Mouse (Mus musculus): ENCODE data around the gene Plaa. TPM values are rescaled to one million over a fixed set of nuclear protein-coding genes. Genes with fewer than 3 reads are reported as not detected.
"Not testable (repeated sequence)": the region's sequence is repeated elsewhere in the genome, so short reads cannot be mapped to it uniquely, and the experiment has no call there.

The Plaa gene
- 62.7 and 79.5 TPM in 2 replicates for polyA plus RNA-seq (2014; fragmentation: Nextera tagmentation; extraction: Ambion mirVana)

GRCm38 (mm10) chr4:94603031-94603629 is at the start of gene Plaa:
TSS of gene Plaa (minus strand) at chr4:94603244.
- Histone ChIP-seq H3K4me2 (ENCODE audit: low read length) (peak within 1 kb of the TSS; percentile 84), H3K4me3 (replicated peaks; ENCODE audit: low read depth, low read length) (peak within 1 kb of the TSS; percentile 95), H3K27me3 (ENCODE audit: control insufficient read depth, insufficient read depth, low read length) (no peaks in the 10 kb centered on the region), H3K36me3 (ENCODE audit: control insufficient read depth, insufficient read depth, low read length) (no peaks in the 10 kb centered on the region), H3K4me1 (ENCODE audit: control insufficient read depth, insufficient read depth, low read length) (peaks cover 13% of the 10 kb centered on the region), H3K9ac (replicated peaks; ENCODE audit: low read length) (peak within 1 kb of the TSS; percentile 94), H3K9me3 (ENCODE audit: control insufficient read depth, low read length) (no peaks in the 10 kb centered on the region), H3K27ac (replicated peaks; ENCODE audit: low read depth, low read length) (peak within 1 kb of the TSS; percentile 94)
- DNase-seq = peak; percentile 97
- under 1% methylated on average over 60 of the region's 61 CpGs for WGBS
- ATAC-seq (ENCODE audit: low FRiP score, low TSS enrichment) = peak; percentile 99

GRCm38 (mm10) chr4:94650426-94651175 is 47.6 kb upstream of the Plaa start:
- not testable (repeated sequence) for H3K27me3 ChIP-seq (ENCODE audit: control insufficient read depth, insufficient read depth, low read length); DNase-seq; H3K4me1 ChIP-seq (ENCODE audit: control insufficient read depth, insufficient read depth, low read length); H3K4me3 ChIP-seq (replicated peaks; ENCODE audit: low read depth, low read length); H3K9ac ChIP-seq (replicated peaks; ENCODE audit: low read length); H3K27ac ChIP-seq (replicated peaks; ENCODE audit: low read depth, low read length); H3K4me2 ChIP-seq (ENCODE audit: low read length); H3K9me3 ChIP-seq (ENCODE audit: control insufficient read depth, low read length); ATAC-seq (ENCODE audit: low FRiP score, low TSS enrichment)
- peaks cover 18% of the 10 kb centered on the region for H3K36me3 ChIP-seq (ENCODE audit: control insufficient read depth, insufficient read depth, low read length)
- WGBS = 96% methylated on average over 5 of the region's 5 CpGs

- no peak within 1 kb of the TSS for H3K4me2 ChIP-seq (ENCODE audit: low read length)
- peaks cover 12% of the 10 kb centered on the region for H3K36me3 ChIP-seq (ENCODE audit: control insufficient read depth, insufficient read depth, low read length)
Observed at GRCm38 (mm10) chr4:94649920-94650319, 46.9 kb upstream of the Plaa start, which contains the start of gene Lrrc19. TSS of gene Lrrc19 (minus strand) at chr4:94650144.

GRCm38 (mm10) chr4:94643141-94643540 is 40.1 kb upstream of the Plaa start:
- H3K4me2 ChIP-seq (ENCODE audit: low read length) = no peak overlapping the region
- no peaks in the 10 kb centered on the region for H3K4me1 ChIP-seq (ENCODE audit: control insufficient read depth, insufficient read depth, low read length)
- no peak overlapping the region for H3K9ac ChIP-seq (replicated peaks; ENCODE audit: low read length)
- ATAC-seq (ENCODE audit: low FRiP score, low TSS enrichment) = no peak
- no peak overlapping the region for H3K27ac ChIP-seq (replicated peaks; ENCODE audit: low read depth, low read length)
- H3K4me3 ChIP-seq (replicated peaks; ENCODE audit: low read depth, low read length) = no peak overlapping the region
- no peaks in the 10 kb centered on the region for H3K9me3 ChIP-seq (ENCODE audit: control insufficient read depth, low read length)
- 98% methylated on average over 2 of the region's 2 CpGs for WGBS
- H3K27me3 ChIP-seq (ENCODE audit: control insufficient read depth, insufficient read depth, low read length) = no peaks in the 10 kb centered on the region
- DNase-seq = no peak
- 0 out of 2 replicates have a peak, but pooled peaks cover 3% of the 10 kb centered on the region for H3K36me3 ChIP-seq (ENCODE audit: control insufficient read depth, insufficient read depth, low read length)

More at GRCm38 (mm10) chr4:94649920-94650319, 46.9 kb upstream of the Plaa start, which contains the start of gene Lrrc19:
- ATAC-seq (ENCODE audit: low FRiP score, low TSS enrichment) (no peak), DNase-seq (no peak)
- no peaks in the 10 kb centered on the region for H3K4me1 ChIP-seq (ENCODE audit: control insufficient read depth, insufficient read depth, low read length)
- no peak within 1 kb of the TSS for H3K4me3 ChIP-seq (replicated peaks; ENCODE audit: low read depth, low read length)
- H3K9ac ChIP-seq (replicated peaks; ENCODE audit: low read length) = no peak within 1 kb of the TSS
- no peaks in the 10 kb centered on the region for H3K9me3 ChIP-seq (ENCODE audit: control insufficient read depth, low read length)
- 93% methylated on average over 3 of the region's 3 CpGs for WGBS
- no peak within 1 kb of the TSS for H3K27ac ChIP-seq (replicated peaks; ENCODE audit: low read depth, low read length)
- H3K27me3 ChIP-seq (ENCODE audit: control insufficient read depth, insufficient read depth, low read length) = no peaks in the 10 kb centered on the region

- WGBS = 86% methylated on average over 2 of the region's 2 CpGs
Observed at GRCm38 (mm10) chr4:94620077-94620476, 17.0 kb upstream of the Plaa start.

DNA sequence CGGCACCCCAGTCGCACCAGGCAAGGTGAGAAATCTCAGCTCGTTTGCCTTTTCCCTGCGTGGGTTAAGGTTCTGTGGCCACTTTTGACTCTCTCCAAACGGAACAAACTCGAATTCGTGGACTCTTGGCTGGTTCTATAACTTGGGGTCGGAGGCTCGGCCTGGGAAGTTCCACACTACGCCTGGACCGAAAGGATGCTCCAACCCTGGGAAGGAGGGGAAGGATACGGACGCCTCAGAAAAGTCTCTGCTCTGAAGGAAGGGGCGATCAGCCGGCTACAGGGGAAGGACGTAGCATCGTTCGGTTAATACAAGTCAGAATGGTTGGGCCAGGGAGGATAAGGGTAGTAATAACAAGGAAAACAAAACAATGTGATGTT is 11.6 kb upstream of the Plaa start:
- H3K36me3 ChIP-seq (ENCODE audit: control insufficient read depth, insufficient read depth, low read length) = no peaks in the 10 kb centered on the region
- ATAC-seq (ENCODE audit: low FRiP score, low TSS enrichment) = peak; percentile 61
- DNase-seq = no peak
- peak overlapping the region; percentile 50 for H3K9ac ChIP-seq (replicated peaks; ENCODE audit: low read length)
- H3K9me3 ChIP-seq (ENCODE audit: control insufficient read depth, low read length) = no peaks in the 10 kb centered on the region
- 1% methylated on average over 18 of the region's 18 CpGs for WGBS
- peak overlapping the region; percentile 46 for H3K27ac ChIP-seq (replicated peaks; ENCODE audit: low read depth, low read length)
- peaks cover 13% of the 10 kb centered on the region; the same call in 1 of the 2 replicates for H3K4me1 ChIP-seq (ENCODE audit: control insufficient read depth, insufficient read depth, low read length)
- no peaks in the 10 kb centered on the region for H3K27me3 ChIP-seq (ENCODE audit: control insufficient read depth, insufficient read depth, low read length)
- peak overlapping the region; percentile 67 for H3K4me2 ChIP-seq (ENCODE audit: low read length)
- peak overlapping the region; percentile 51 for H3K4me3 ChIP-seq (replicated peaks; ENCODE audit: low read depth, low read length)

More at GRCm38 (mm10) chr4:94620077-94620476, 17.0 kb upstream of the Plaa start:
- Histone ChIP-seq H3K27ac (replicated peaks; ENCODE audit: low read depth, low read length) (no peak overlapping the region), H3K9ac (replicated peaks; ENCODE audit: low read length) (no peak overlapping the region), H3K4me1 (ENCODE audit: control insufficient read depth, insufficient read depth, low read length) (peaks cover 6% of the 10 kb centered on the region; the same call in 1 of the 2 replicates), H3K9me3 (ENCODE audit: control insufficient read depth, low read length) (no peaks in the 10 kb centered on the region), H3K4me3 (replicated peaks; ENCODE audit: low read depth, low read length) (no peak overlapping the region), H3K4me2 (ENCODE audit: low read length) (no peak overlapping the region), H3K36me3 (ENCODE audit: control insufficient read depth, insufficient read depth, low read length) (peaks cover 12% of the 10 kb centered on the region; the same call in 1 of the 2 replicates), H3K27me3 (ENCODE audit: control insufficient read depth, insufficient read depth, low read length) (no peaks in the 10 kb centered on the region)
- DNase-seq (no peak), ATAC-seq (ENCODE audit: low FRiP score, low TSS enrichment) (no peak)

DNA sequence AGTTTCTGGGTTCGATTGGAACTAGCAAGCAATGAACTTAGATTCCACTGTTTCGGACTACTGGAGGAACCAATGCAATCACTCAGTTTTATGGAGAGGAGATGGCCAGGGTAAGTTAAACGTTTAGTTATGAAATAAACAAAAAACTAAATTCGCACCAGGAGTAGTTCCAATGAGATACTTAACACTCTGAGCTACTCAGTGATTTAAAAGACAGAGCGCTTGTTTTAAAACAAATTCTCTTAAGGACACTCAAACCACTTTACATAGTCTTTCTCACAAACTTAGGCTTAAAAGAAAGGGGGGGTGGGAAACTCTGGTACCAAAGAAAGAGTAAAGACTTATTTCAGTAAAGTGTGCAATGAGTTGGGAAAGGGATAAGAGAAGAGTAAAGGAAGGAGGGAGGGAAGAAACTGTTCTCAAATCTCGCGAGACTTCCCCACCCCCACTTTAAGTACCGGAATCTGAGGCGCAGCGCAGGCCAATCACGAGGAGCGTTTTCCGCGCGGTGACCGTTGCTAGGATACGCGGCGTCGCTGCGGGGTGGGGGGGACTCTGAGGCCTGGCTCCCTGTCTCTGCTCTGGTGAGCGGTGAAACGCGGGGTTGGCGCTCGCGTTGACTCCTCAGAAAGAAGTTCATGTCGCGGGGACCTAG is 11.1 kb upstream of the Plaa start, which contains the start of gene Ift74:
Gene Ift74 (plus strand): TSS at position 520 of the 655 bp plus-strand sequence.
- peak; percentile 99 for DNase-seq
- ATAC-seq (ENCODE audit: low FRiP score, low TSS enrichment) = peak; percentile 100
- H3K4me1 ChIP-seq (ENCODE audit: control insufficient read depth, insufficient read depth, low read length) = peaks cover 13% of the 10 kb centered on the region; the same call in 1 of the 2 replicates
- H3K4me3 ChIP-seq (replicated peaks; ENCODE audit: low read depth, low read length) = peak within 1 kb of the TSS; percentile 51
- H3K36me3 ChIP-seq (ENCODE audit: control insufficient read depth, insufficient read depth, low read length) = no peaks in the 10 kb centered on the region
- H3K9me3 ChIP-seq (ENCODE audit: control insufficient read depth, low read length) = no peaks in the 10 kb centered on the region
- peak within 1 kb of the TSS; percentile 50 for H3K9ac ChIP-seq (replicated peaks; ENCODE audit: low read length)
- 2% methylated on average over 29 of the region's 29 CpGs for WGBS
- no peaks in the 10 kb centered on the region for H3K27me3 ChIP-seq (ENCODE audit: control insufficient read depth, insufficient read depth, low read length)
- peak within 1 kb of the TSS; percentile 46 for H3K27ac ChIP-seq (replicated peaks; ENCODE audit: low read depth, low read length)
- peak within 1 kb of the TSS; percentile 67 for H3K4me2 ChIP-seq (ENCODE audit: low read length)

DNA sequence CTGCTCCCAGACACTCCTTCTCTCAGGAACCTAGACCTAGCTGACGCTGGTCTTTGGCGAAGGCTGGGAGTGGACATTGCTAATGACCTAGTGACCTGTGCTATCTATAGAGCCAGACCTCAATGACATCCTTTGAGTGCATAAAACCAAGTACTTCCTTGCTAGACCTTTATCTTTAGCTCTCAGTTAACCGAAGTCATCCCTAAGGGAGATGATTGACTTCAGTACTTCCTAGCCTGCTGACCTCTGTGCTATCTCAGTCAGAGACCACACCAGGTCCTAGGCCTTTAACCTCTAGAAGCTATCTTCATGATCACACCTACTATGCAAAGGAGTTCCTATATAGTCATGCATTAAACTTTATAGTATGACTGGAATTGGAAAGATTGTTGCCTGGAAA is 7.3 kb upstream of the Plaa start:
- peaks cover 10% of the 10 kb centered on the region; the same call in 1 of the 2 replicates for H3K4me1 ChIP-seq (ENCODE audit: control insufficient read depth, insufficient read depth, low read length)

More for the DNA sequence above, 7.3 kb upstream of the Plaa start:
- Histone ChIP-seq H3K36me3 (ENCODE audit: control insufficient read depth, insufficient read depth, low read length) (no peaks in the 10 kb centered on the region), H3K27ac (replicated peaks; ENCODE audit: low read depth, low read length) (no peak overlapping the region), H3K27me3 (ENCODE audit: control insufficient read depth, insufficient read depth, low read length) (no peaks in the 10 kb centered on the region), H3K9ac (replicated peaks; ENCODE audit: low read length) (no peak overlapping the region), H3K4me3 (replicated peaks; ENCODE audit: low read depth, low read length) (no peak overlapping the region), H3K9me3 (ENCODE audit: control insufficient read depth, low read length) (no peaks in the 10 kb centered on the region), H3K4me2 (ENCODE audit: low read length) (no peak overlapping the region)
- no peak for DNase-seq
- 80% methylated on average over 3 of the region's 3 CpGs for WGBS
- no peak for ATAC-seq (ENCODE audit: low FRiP score, low TSS enrichment)

Data from midbrain, embryonic 14.5 days (tissue).